Mouse (Mus musculus): ENCODE measurements around the gene Ciz1.

- no peak for TF ChIP-seq CTCF (IDR thresholded peaks at IDR 0.05; ENCODE audit: extremely low read depth, insufficient read depth, low read length)
- TF ChIP-seq POLR2A (IDR thresholded peaks at IDR 0.05; ENCODE audit: extremely low read depth, insufficient read depth, low read length): no peak
Measured at GRCm38 (mm10) chr2:32375317-32375940, 23.3 kb downstream of the Ciz1 start.
